Mouse (Mus musculus) hindbrain, embryonic 14.5 days (tissue): ENCODE data around the gene Tfe3. TPM values are rescaled to one million over a fixed set of nuclear protein-coding genes. Genes with fewer than 3 reads are reported as not detected.

Source experiments
- ATAC-seq: fragments of 200-750 bp; cut with Nextera tagmentation; 2 replicates; pipeline ENCODE4 v1.8.0; 2017; ENCODE audit warnings: moderate number of reproducible peaks, mild to moderate bottlenecking, moderate TSS enrichment, moderate library complexity; ENCODE audit not compliant: low FRiP score
- DNase-seq: peaks from one replicate; pipeline ENCODE4 v3.0.0-alpha.2; 2015; ENCODE audit warnings: low spot score
- H3K27ac ChIP-seq: fragments of 300-500 bp; sonication (generic); 2 replicates; pipeline ENCODE4 v1.5.1; 2014; ENCODE audit warnings: mild to moderate bottlenecking, moderate library complexity
- H3K27me3 ChIP-seq: fragments of 300-500 bp; sonication (generic); 2 replicates; pipeline ENCODE4 v1.6.1; 2014; ENCODE audit warnings: mild to moderate bottlenecking, low read length, mixed read lengths; ENCODE audit not compliant: control insufficient read depth, insufficient read depth
- H3K36me3 ChIP-seq: fragments of 300-500 bp; sonication (generic); replicated peaks from 2 replicates; pipeline ENCODE4 v1.6.1; 2014; ENCODE audit not compliant: control insufficient read depth, insufficient read depth
- H3K4me1 ChIP-seq: fragments of 300-500 bp; sonication (generic); replicated peaks from 2 replicates; pipeline ENCODE4 v1.6.1; 2014; ENCODE audit warnings: antibody characterized with exemption, low read length, mixed read lengths; ENCODE audit not compliant: control insufficient read depth, insufficient read depth
- H3K4me2 ChIP-seq: fragments of 300-500 bp; sonication (generic); replicated peaks from 2 replicates; pipeline ENCODE4 v1.6.1; 2014; ENCODE audit warnings: mild to moderate bottlenecking, moderate library complexity
- H3K4me3 ChIP-seq: fragments of 300-500 bp; sonication (generic); replicated peaks from 2 replicates; pipeline ENCODE4 v1.5.1; 2014; ENCODE audit warnings: mild to moderate bottlenecking, low read length
- H3K9ac ChIP-seq: fragments of 300-500 bp; sonication (generic); 2 replicates; pipeline ENCODE4 v1.6.1; 2014
- H3K9me3 ChIP-seq: fragments of 300-500 bp; sonication (generic); 2 replicates; pipeline ENCODE4 v1.6.1; 2016; ENCODE audit warnings: low read length; ENCODE audit not compliant: control insufficient read depth
- WGBS: fragments of 180-500 bp; shearing (Covaris S2); extraction: QIAGEN DNeasy Blood & Tissue Kit; methylation state at CpG from one replicate; pipeline ENCODE4 v1.1.7; 2014; 5-methylcytosine and 5-hydroxymethylcytosine counted together
- polyA plus RNA-seq: library from polyadenylated mRNA; unstranded; fragments of >200 nt; fragmentation: Nextera tagmentation; extraction: Ambion mirVana; gene quantifications from 2 replicates; pipeline ENCODE4 v1.2.1, GENCODE M21; 2014

Gene Tfe3
- polyA plus RNA-seq, 1 experiment from 2014 or later = 18.6 TPM

DNA sequence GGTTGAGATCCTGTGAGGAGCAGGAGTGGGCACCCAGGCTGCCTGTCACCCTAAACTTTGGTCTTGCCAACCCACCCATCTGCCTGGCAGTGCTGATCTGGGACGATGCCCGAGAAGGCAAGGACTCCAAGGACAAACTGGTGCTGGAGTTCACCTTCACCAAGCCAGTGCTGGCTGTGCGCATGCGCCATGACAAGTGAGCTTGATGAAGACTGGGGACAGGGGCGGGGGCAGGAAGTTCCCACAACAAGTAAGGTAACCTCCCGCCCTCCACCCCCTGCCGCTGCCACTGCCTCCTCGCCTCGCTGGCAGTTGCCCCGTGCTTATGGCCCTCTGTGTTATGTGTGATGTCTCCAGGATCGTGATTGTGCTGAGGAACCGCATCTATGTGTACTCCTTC is 36.5 kb upstream of the Tfe3 start:
- Histone ChIP-seq H3K4me3 (no peak overlapping the region), H3K9ac (no peak overlapping the region), H3K4me2 (no peak overlapping the region), H3K9me3 (no peaks in the 10 kb centered on the region), H3K36me3 (peaks cover 5% of the 10 kb centered on the region; the same call in 1 of the 2 replicates), H3K27ac (no peak overlapping the region), H3K4me1 (peaks cover 3% of the 10 kb centered on the region; the same call in 1 of the 2 replicates), H3K27me3 (no peaks in the 10 kb centered on the region)
- ATAC-seq (no peak), DNase-seq (no peak)
- 92% methylated on average over 12 of the region's 12 CpGs for WGBS

DNA sequence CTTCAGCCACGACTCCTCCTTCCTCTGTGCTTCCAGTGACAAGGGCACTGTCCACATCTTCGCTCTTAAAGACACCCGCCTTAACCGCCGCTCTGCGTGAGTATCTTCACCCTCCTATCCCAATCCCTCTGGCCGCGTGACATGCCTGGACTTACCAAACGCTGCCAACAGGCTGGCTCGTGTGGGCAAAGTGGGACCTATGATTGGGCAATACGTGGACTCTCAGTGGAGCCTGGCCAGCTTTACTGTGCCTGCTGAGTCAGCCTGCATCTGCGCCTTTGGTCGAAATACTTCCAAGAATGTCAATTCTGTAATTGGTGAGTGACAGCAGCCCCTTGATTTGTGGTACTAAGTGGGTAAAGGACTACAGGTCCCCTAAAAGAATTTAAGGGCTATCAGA is 35.2 kb upstream of the Tfe3 start:
- ATAC-seq = no peak
- no peaks in the 10 kb centered on the region for H3K9me3 ChIP-seq
- no peak overlapping the region for H3K9ac ChIP-seq
- no peaks in the 10 kb centered on the region for H3K27me3 ChIP-seq
- peaks cover 3% of the 10 kb centered on the region; the same call in 1 of the 2 replicates for H3K4me1 ChIP-seq
- no peak overlapping the region for H3K4me3 ChIP-seq
- no peak overlapping the region for H3K4me2 ChIP-seq
- no peak for DNase-seq
- no peak overlapping the region for H3K27ac ChIP-seq
- peaks cover 5% of the 10 kb centered on the region; the same call in 1 of the 2 replicates for H3K36me3 ChIP-seq
- WGBS = 95% methylated on average over 13 of the region's 13 CpGs

DNA sequence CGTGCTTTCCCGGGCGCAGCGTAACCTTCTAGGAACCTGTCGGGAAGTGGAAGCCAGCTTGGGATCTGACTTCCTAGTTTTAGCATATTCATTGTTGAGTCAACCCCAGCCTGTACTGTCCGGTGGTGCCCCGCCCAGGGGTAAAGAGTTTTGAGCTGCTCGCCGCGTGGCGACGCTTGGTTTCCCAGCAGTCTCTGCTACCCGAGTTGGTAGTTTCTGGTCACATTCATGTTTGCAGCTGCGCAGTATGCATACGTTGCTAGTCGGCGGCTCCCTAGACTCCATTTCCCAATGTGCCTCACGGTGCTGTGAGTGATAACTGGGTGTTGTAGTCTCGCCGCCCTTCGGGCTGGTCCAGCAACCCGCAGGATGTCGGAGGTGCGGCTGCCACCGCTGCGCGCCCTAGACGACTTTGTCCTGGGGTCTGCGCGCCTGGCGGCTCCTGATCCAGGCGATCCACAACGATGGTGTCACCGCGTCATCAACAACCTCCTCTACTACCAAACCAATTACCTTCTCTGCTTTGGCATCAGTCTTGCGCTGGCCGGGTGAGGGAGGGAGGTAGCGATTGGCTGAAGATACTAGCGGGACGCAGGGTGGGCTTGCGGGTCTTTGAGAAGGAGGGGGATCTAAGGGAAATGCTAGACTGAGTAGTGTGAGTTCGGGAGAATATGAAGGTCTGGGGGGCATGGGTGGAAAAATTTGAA is 34.0 kb upstream of the Tfe3 start, which contains the start of gene Praf2:
Gene Praf2 (plus strand): TSS at position 225 of the 707 bp plus-strand sequence.
- H3K4me3 ChIP-seq = peak within 1 kb of the TSS; percentile 39
- ATAC-seq (peak; percentile 94), DNase-seq (peak; percentile 78)
- H3K4me1 ChIP-seq = peaks cover 3% of the 10 kb centered on the region; the same call in 1 of the 2 replicates
- peak within 1 kb of the TSS; percentile 73 for H3K27ac ChIP-seq
- no peaks in the 10 kb centered on the region for H3K27me3 ChIP-seq
- H3K4me2 ChIP-seq = peak within 1 kb of the TSS; percentile 51
- H3K36me3 ChIP-seq = peaks cover 5% of the 10 kb centered on the region
- WGBS = 18% methylated on average over 42 of the region's 42 CpGs
- no peaks in the 10 kb centered on the region for H3K9me3 ChIP-seq
- peak within 1 kb of the TSS; percentile 56 for H3K9ac ChIP-seq

DNA sequence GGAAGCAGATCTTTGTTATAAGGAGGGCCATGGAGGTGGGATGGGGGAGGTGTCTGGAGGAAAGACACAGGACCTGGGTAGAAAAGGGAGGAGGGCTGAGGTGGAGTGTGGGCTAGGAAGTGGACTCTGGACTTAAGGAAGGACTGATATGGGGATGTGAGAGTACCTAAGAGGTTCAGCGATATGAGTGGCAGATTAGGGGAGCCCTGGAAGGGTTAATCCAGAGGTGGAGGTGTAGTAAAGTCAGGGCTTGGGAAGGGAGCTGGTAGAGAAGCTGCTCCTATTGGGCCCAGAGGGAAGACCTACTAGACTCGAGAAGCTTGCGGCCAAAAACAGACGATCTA is 33.5 kb upstream of the Tfe3 start:
- DNase-seq (no peak), ATAC-seq (no peak)
- H3K9ac ChIP-seq = peak overlapping the region; percentile 56
- peak overlapping the region; percentile 39 for H3K4me3 ChIP-seq
- 36% methylated on average over 4 of the region's 4 CpGs for WGBS
- peak overlapping the region; percentile 73; the same call in 1 of the 2 replicates for H3K27ac ChIP-seq
- H3K36me3 ChIP-seq = peaks cover 5% of the 10 kb centered on the region
- peaks cover 3% of the 10 kb centered on the region; the same call in 1 of the 2 replicates for H3K4me1 ChIP-seq
- no peaks in the 10 kb centered on the region for H3K9me3 ChIP-seq
- H3K27me3 ChIP-seq = no peaks in the 10 kb centered on the region
- peak overlapping the region; percentile 51 for H3K4me2 ChIP-seq

DNA sequence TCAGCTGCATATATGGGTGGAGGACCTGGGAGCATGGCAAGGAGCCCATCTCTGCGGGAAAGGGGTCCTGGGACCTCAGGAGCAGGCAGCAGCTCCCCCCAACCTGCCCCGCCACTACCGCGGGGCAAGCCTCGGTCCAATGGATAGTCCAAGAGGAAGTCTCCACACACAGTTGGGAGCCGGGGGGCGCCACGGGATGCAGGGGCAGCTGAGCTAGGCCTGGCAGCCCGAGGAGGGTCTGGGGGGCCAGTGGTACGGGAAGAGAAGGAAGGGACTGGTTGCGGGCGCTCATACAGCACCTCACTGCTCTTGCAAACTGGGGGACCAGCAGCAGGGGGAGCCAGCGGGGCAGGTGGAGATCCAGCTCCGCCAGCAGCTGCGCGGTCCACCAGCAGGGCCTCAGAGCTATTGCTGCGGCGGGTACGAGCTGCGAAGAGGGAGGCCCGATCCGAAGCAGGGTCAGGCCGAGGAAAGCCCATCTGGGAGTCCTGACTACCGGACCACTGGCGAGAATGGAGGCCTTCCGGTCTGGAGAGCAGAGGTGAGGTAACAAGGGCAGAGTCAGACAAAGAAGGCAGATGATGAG is 28.7 kb upstream of the Tfe3 start:
- peaks cover 3% of the 10 kb centered on the region; the same call in 1 of the 2 replicates for H3K4me1 ChIP-seq
- no peak for ATAC-seq
- no peak overlapping the region for H3K4me3 ChIP-seq
- peak; percentile 27 for DNase-seq
- H3K4me2 ChIP-seq = no peak overlapping the region
- H3K27ac ChIP-seq = no peak overlapping the region
- peaks cover 19% of the 10 kb centered on the region for H3K36me3 ChIP-seq
- H3K9ac ChIP-seq = no peak overlapping the region
- H3K9me3 ChIP-seq = no peaks in the 10 kb centered on the region
- WGBS = 39% methylated on average over 26 of the region's 26 CpGs
- no peaks in the 10 kb centered on the region for H3K27me3 ChIP-seq

DNA sequence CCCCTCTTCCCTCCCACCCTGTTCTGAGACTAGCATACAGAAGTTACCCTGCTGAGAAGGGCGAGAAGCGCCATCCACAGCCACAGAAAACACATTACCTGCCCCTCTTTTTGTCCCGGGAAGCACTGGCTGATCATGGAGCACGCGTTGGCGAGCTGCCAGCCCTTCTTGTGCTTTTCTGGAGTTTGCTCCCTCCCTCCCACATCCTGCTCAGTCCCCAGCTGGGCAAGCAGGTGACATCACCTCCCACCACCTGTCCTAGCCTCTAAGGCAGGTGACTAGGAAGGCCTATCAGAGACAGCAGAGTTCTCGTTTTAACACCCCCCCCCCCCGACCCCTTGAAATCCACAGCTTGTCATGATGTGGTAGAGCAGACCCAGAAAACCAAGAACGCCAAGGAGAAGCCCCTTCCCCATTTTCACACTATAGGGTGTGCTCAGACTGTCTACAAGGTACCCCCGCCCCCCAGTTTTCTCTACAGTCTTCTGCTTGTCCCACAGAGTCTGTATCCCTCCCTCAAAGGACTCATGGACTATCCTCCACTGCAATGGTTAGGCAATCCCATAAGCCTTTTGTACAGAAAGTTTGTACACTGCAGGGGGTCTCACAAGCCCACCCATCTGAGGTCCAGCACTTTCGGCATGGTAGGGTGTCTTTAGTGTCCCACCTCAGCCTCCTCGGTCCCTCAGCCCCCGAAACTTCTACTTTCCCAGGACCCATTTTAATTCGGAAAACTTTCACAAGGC is 22.9 kb upstream of the Tfe3 start:
- Histone ChIP-seq H3K4me3 (no peak overlapping the region), H3K27me3 (no peaks in the 10 kb centered on the region), H3K27ac (no peak overlapping the region), H3K9me3 (no peaks in the 10 kb centered on the region), H3K4me2 (no peak overlapping the region), H3K9ac (no peak overlapping the region), H3K36me3 (peaks cover 16% of the 10 kb centered on the region; the same call in 1 of the 2 replicates), H3K4me1 (no peaks in the 10 kb centered on the region)
- ATAC-seq (no peak), DNase-seq (no peak)
- 72% methylated on average over 14 of the region's 14 CpGs for WGBS

- H3K9me3 ChIP-seq = no peaks in the 10 kb centered on the region
- H3K4me3 ChIP-seq = no peak overlapping the region
- H3K27me3 ChIP-seq = no peaks in the 10 kb centered on the region
- H3K4me2 ChIP-seq = no peak overlapping the region
- H3K9ac ChIP-seq = no peak overlapping the region
- ATAC-seq (no peak), DNase-seq (no peak)
- no peak overlapping the region for H3K27ac ChIP-seq
- H3K36me3 ChIP-seq = peaks cover 9% of the 10 kb centered on the region; the same call in 1 of the 2 replicates
- WGBS = 81% methylated on average over 10 of the region's 10 CpGs
- no peaks in the 10 kb centered on the region for H3K4me1 ChIP-seq
These were observed 22.1 kb upstream of the Tfe3 start for GRCm38 (mm10) chrX:7740082-7740819.

DNA sequence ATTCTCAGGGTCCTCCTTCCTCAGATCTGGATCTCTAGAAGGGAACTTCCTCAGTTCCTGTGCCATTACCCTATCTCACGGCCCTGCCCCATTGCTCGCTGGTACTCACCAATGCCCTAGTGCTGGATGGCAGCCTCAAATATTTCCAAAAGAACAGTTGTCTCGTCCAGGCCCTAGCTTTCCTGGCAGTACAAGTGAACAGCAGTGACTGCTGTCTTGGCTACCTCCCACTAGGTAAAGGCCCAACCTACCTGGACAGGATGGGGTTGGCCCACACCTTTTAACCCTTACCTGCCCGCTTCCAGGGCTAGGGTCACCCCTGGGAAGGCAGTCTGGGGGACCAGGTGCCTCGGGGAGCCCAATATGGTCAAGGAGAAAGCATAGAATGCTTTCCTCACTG is 21.3 kb upstream of the Tfe3 start:
- Histone ChIP-seq H3K27me3 (no peaks in the 10 kb centered on the region), H3K4me2 (no peak overlapping the region), H3K4me3 (no peak overlapping the region), H3K27ac (no peak overlapping the region), H3K36me3 (0 out of 2 replicates have a peak, but pooled peaks cover 7% of the 10 kb centered on the region), H3K9ac (no peak overlapping the region), H3K4me1 (no peaks in the 10 kb centered on the region), H3K9me3 (no peaks in the 10 kb centered on the region)
- ATAC-seq = no peak
- no peak for DNase-seq
- 80% methylated on average over 5 of the region's 5 CpGs for WGBS

- Histone ChIP-seq H3K4me1 (no peaks in the 10 kb centered on the region), H3K9ac (no peak overlapping the region), H3K27me3 (no peaks in the 10 kb centered on the region), H3K9me3 (no peaks in the 10 kb centered on the region), H3K36me3 (no peaks in the 10 kb centered on the region), H3K4me2 (no peak overlapping the region), H3K4me3 (no peak overlapping the region), H3K27ac (no peak overlapping the region)
- DNase-seq = no peak
- 68% methylated on average over 5 of the region's 5 CpGs for WGBS
- no peak for ATAC-seq
These were observed 18.9 kb upstream of the Tfe3 start for GRCm38 (mm10) chrX:7743470-7743869.
